Mouse (Mus musculus) heart, adult 2 months (tissue): ENCODE measurements around the gene Lgals9. TPM values are rescaled to one million over a fixed set of nuclear protein-coding genes. Genes with fewer than 3 reads are reported as not detected.

Source experiments
- DNase-seq, 2 experiments: peaks; one replicate each; pipeline ENCODE4 v3.0.0; 2021
- H3K27ac ChIP-seq: fragments of 200-600 bp; 2 replicates; pipeline ENCODE4 v1.8.1; 2022
- H3K27me3 ChIP-seq: fragments of 200-500 bp; 2 replicates; pipeline ENCODE4 v1.6.1; 2012; ENCODE audit warnings: mild to moderate bottlenecking, low read length, inconsistent platforms, mixed read lengths; ENCODE audit not compliant: control insufficient read depth, insufficient read depth
- H3K36me3 ChIP-seq: fragments of 200-500 bp; 2 replicates; pipeline ENCODE4 v1.6.1; 2012; ENCODE audit warnings: low read length, inconsistent platforms; ENCODE audit not compliant: control insufficient read depth, insufficient read depth
- H3K4me1 ChIP-seq: fragments of 200-500 bp; 2 replicates; pipeline ENCODE4 v1.6.1; 2011; ENCODE audit warnings: low read length; ENCODE audit not compliant: control insufficient read depth, insufficient read depth
- H3K4me3 ChIP-seq: fragments of 200-600 bp; 2 replicates; pipeline ENCODE4 v1.8.1; 2022
- H3K79me2 ChIP-seq: fragments of 200-500 bp; replicated peaks from 2 replicates; pipeline ENCODE4 v1.6.1; 2012; ENCODE audit warnings: mild to moderate bottlenecking, inconsistent platforms, low read length, moderate library complexity, mixed read lengths; ENCODE audit not compliant: control insufficient read depth, insufficient read depth
- H3K9ac ChIP-seq: fragments of 200-500 bp; 2 replicates; pipeline ENCODE4 v1.6.1; 2012; ENCODE audit warnings: low read depth, mild to moderate bottlenecking, control low read depth, inconsistent platforms, low read length, mixed read lengths
- CTCF ChIP-seq: fragments of 200-600 bp; IDR thresholded peaks from 2 replicates; pipeline ENCODE4 v1.8.1; 2022; ENCODE audit warnings: antibody characterized with exemption, mild to moderate bottlenecking, moderate library complexity
- EP300 ChIP-seq: fragments of 200-500 bp; IDR thresholded peaks from 2 replicates; pipeline ENCODE4 v1.6.1; 2011; ENCODE audit warnings: low read depth, low read length, control low read depth; ENCODE audit not compliant: insufficient read depth
- POLR2A ChIP-seq: fragments of 200-500 bp; IDR thresholded peaks from 2 replicates; pipeline ENCODE4 v1.6.1; 2011; ENCODE audit warnings: mild to moderate bottlenecking, low read depth, low read length, control low read depth; ENCODE audit not compliant: insufficient read depth
- WGBS: fragments of 180-500 bp; shearing (Covaris S2); methylation state at CpG from one replicate; pipeline ENCODE4 v1.1.7; 2018; 5-methylcytosine and 5-hydroxymethylcytosine counted together
- intact Hi-C: fragments of 180-260 bp; cut with DNase I; formaldehyde crosslinking; loops from one replicate; pipeline ENCODE4 v1.15.1; 2025
- polyA plus RNA-seq: library from polyadenylated mRNA; depleted of rRNA; stranded (reverse); fragments of >200 nt; gene quantifications from 2 replicates; pipeline ENCODE4 v1.2.3, GENCODE M21; 2012
- total RNA-seq, 2 experiments: library from RNA; stranded (reverse); gene quantifications; 2 replicates each; pipeline ENCODE4 v1.2.3; 2021

The Lgals9 gene
- total and polyA plus RNA-seq, 3 experiments: 20.7 to 49.5 (median 23.1) TPM

DNA sequence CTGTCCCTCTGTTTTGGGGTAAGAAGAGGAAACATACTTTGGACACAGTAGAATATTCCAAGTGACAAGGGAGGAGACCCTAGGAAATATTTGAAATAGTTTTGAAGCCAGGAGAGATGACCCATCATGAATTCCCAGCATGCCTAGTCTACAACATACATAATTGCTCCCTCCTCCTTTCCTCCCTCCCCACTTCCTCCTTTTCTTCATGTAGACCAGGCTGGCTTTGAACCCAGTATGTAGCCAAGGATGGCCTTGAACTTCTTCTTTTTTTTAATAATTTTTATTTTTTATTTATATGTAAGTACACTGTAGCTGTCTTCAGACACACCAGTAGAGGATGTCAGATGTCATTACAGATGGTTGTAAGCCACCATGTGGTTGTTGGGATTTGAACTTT is 759 bp upstream of the Lgals9 start:
- H3K36me3 ChIP-seq: no peaks in the 10 kb centered on the region; the same call in 1 of the 2 replicates
- no peak overlapping the region for H3K9ac ChIP-seq
- H3K27me3 ChIP-seq: no peaks in the 10 kb centered on the region
- TF ChIP-seq POLR2A: no peak
- no peak for TF ChIP-seq CTCF
- TF ChIP-seq EP300: no peak
- intact Hi-C loops: loop anchor here (1.0 kb wide), 1 partner anchor 17 kb away; no protein-coding TSS in a partner anchor
- peak overlapping the region; percentile 72 for H3K4me3 ChIP-seq
- H3K27ac ChIP-seq: peak overlapping the region; percentile 92
- H3K79me2 ChIP-seq: peaks cover 2% of the 10 kb centered on the region; the same call in 1 of the 2 replicates
- DNase-seq: no peak
- peaks cover 15% of the 10 kb centered on the region for H3K4me1 ChIP-seq

DNA sequence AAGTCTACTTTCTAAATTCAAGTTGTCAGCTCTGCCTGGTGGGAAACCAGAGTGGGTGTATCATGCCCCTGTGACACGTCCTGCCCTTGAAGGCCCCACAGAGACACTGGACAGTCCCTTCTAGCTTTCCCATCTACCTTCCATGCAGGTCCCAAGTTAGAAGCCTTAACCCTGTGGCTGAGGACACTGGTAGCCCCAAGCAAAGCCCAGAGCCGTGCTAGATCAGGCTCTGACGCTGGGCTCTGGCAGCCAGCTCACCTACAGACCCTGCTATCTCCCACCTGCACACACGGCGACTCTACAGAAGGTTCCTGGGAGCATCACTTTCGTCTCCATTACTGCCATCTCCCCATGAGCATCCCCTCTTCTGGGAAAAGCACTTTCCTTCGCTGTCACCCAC is 1.2 kb downstream of the Lgals9 start:
- no peaks in the 10 kb centered on the region for H3K27me3 ChIP-seq
- WGBS: 62% methylated on average over 7 of the region's 7 CpGs
- intact Hi-C loops: loop anchor here (5.0 kb wide), 1 partner anchor 34 kb away; no protein-coding TSS in a partner anchor
- TF ChIP-seq POLR2A (no peak), EP300 (no peak), CTCF (no peak)
- H3K9ac ChIP-seq: peak overlapping the region; percentile 16
- DNase-seq: peak in 1 of 2 experiments; percentile 25
- peaks cover 18% of the 10 kb centered on the region for H3K4me1 ChIP-seq
- no peaks in the 10 kb centered on the region; the same call in 1 of the 2 replicates for H3K36me3 ChIP-seq
- H3K27ac ChIP-seq: peak overlapping the region; percentile 92
- H3K79me2 ChIP-seq: peaks cover 2% of the 10 kb centered on the region; the same call in 1 of the 2 replicates
- peak overlapping the region; percentile 72 for H3K4me3 ChIP-seq

DNA sequence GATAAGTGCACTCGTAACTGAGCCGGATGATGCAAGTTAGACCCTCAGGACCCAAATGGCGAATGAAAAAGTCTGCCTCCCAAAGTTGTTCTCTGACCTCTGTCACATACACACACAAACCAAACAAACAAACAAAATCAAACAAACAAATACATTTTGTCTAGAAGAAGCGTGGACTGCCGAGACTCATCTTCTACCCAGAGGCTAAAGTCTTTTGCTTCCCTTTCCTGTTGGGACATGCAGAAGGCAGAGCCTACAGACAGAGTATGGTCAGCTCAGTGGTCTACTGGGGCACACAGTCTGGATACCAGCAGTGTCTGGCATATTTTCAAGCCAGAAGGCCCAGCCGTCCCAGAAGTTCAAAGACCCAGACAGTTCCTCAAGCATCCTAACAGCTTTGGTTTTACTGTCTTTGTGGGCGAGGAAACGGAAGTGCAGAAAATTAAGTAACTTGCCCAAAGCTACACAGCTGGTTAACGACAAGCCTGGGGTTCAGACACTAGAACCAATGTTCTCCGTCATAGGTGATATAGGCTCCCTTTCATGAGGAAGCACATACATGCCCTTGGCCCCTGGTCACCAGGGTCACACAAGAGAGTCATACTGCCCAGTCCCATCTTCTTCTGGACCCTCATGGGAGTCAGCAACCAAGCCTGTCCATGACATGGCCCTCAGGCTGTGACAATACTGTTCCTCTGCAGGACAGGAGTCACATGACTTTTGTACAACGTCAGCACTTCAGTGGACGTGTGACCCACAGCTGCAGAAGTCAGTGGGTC is 2.0 kb downstream of the Lgals9 start:
- peak overlapping the region; percentile 33 for H3K9ac ChIP-seq

DNA sequence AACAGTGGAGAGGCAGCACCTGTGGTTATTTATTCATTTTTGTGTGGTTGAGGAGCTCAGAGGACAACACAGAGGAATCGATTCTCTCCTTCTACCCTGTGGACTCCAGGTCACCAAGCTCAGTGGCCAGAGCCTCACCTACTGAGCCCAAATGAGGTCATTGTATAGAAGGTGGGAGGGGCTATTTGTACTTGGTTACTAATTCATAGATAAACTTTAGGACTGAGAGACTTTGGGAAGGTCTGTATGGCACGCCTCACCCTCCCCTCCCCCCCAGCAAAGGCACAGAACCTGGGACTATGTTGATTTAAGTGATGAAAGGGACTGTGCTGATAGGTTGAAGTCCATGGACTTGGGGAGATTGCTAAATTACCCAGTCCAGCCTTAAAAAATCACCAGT is 2.7 kb downstream of the Lgals9 start:
- Histone ChIP-seq H3K79me2 (peaks cover 3% of the 10 kb centered on the region; the same call in 1 of the 2 replicates), H3K4me3 (no peak overlapping the region), H3K9ac (no peak overlapping the region), H3K36me3 (no peaks in the 10 kb centered on the region; the same call in 1 of the 2 replicates), H3K4me1 (peaks cover 18% of the 10 kb centered on the region), H3K27ac (no peak overlapping the region), H3K27me3 (no peaks in the 10 kb centered on the region)
- intact Hi-C loops: loop anchor here (5.0 kb wide), 1 partner anchor 35 kb away; no protein-coding TSS in a partner anchor
- no peak for TF ChIP-seq POLR2A
- no peak for TF ChIP-seq CTCF
- no peak for TF ChIP-seq EP300
- DNase-seq: peak in 1 of 2 experiments; percentile 12
- WGBS: 83% methylated on average over 2 of the region's 2 CpGs

More for the DNA sequence above, 2.0 kb downstream of the Lgals9 start:
- Histone ChIP-seq H3K27me3 (no peaks in the 10 kb centered on the region), H3K4me3 (peak overlapping the region; percentile 22; the same call in 1 of the 2 replicates), H3K4me1 (peaks cover 18% of the 10 kb centered on the region), H3K79me2 (peaks cover 2% of the 10 kb centered on the region; the same call in 1 of the 2 replicates), H3K36me3 (no peaks in the 10 kb centered on the region; the same call in 1 of the 2 replicates), H3K27ac (peak overlapping the region; percentile 92)
- WGBS: 43% methylated on average over 12 of the region's 12 CpGs
- peak in 1 of 2 experiments; percentile 34 for DNase-seq
- TF ChIP-seq POLR2A (no peak), EP300 (no peak), CTCF (no peak)
- intact Hi-C loops: loop anchor here (5.0 kb wide), 1 partner anchor 35 kb away; no protein-coding TSS in a partner anchor

DNA sequence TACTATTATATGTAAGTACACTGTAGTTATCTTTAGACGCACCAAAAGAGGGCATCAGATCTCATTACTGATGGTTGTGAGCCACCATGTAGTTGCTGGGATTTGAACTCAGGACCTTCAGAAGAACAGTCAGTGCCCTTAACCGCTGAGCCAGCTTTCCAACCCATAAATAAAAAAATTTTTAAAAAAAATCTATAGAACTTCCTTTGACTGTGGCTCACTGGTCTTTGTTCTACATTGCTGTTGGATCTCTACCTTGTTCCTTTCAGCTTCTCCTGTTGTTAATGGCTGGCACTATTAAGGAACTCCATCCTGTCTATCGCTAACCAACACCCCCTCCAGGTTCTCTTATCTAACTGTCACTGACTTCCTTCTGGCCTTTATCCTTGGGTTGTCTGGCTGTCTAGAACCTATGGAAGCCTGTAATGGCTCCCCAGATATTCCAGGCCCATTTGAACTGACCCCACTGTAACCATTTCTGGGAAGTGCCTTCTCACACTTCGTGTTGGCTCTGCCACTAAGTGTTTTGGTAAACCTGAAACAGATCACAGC is 4.6 kb downstream of the Lgals9 start:
- no peaks in the 10 kb centered on the region; the same call in 1 of the 2 replicates for H3K36me3 ChIP-seq
- H3K27ac ChIP-seq: peak overlapping the region; percentile 20; the same call in 1 of the 2 replicates
- WGBS: 54% methylated on average over 4 of the region's 4 CpGs
- H3K4me3 ChIP-seq: no peak overlapping the region
- no peak for TF ChIP-seq POLR2A
- no peak for TF ChIP-seq EP300
- TF ChIP-seq CTCF: no peak
- intact Hi-C loops: loop anchor here (5.0 kb wide), 1 partner anchor 37 kb away; no protein-coding TSS in a partner anchor
- no peak overlapping the region for H3K9ac ChIP-seq
- peak in 1 of 2 experiments; percentile 14 for DNase-seq
- H3K79me2 ChIP-seq: peaks cover 3% of the 10 kb centered on the region; the same call in 1 of the 2 replicates
- H3K4me1 ChIP-seq: peaks cover 16% of the 10 kb centered on the region
- H3K27me3 ChIP-seq: no peaks in the 10 kb centered on the region
